Mouse (Mus musculus) kidney, adult 2 months (tissue): Measurements from ENCODE around the gene Ccni.

ENCODE experiments used
- CTCF ChIP-seq: fragments of 200-500 bp; conservative IDR thresholded peaks from 2 replicates; pipeline ENCODE4 v1.5.1; 2011; ENCODE audit warnings: low read depth, mild to moderate bottlenecking, control low read depth, low read length, moderate library complexity, mixed read lengths; ENCODE audit not compliant: insufficient read depth, insufficient read length
- POLR2A ChIP-seq: fragments of 200-500 bp; IDR thresholded peaks from one replicate; pipeline ENCODE4 v1.6.1; 2011; ENCODE audit warnings: low read depth, low read length, control low read depth

- no peak for TF ChIP-seq POLR2A
- TF ChIP-seq CTCF, result no peak
Observed at GRCm38 (mm10) chr5:93235888-93236287, 29.6 kb upstream of the Ccni start.
